Mouse (Mus musculus) urinary bladder, adult 2 months (tissue): ENCODE results near the gene Poldip3. TPM values are rescaled to one million over a fixed set of nuclear protein-coding genes. Genes with fewer than 3 reads are reported as not detected.
A peak's percentile ranks its signal among the peaks of the same experiment; 100 is the strongest.

Experiments used
- DNase-seq: peaks from one replicate; pipeline ENCODE4 v3.0.0; 2022; ENCODE audit warnings: low spot score
- polyA plus RNA-seq: library from polyadenylated mRNA; depleted of rRNA; stranded (reverse); fragments of >200 nt; gene quantifications from 2 replicates; pipeline ENCODE4 v1.2.3, GENCODE M21; 2012; rRNA removed

Poldip3 gene
- 60.9 and 64.6 TPM in 2 replicates for polyA plus RNA-seq

DNA sequence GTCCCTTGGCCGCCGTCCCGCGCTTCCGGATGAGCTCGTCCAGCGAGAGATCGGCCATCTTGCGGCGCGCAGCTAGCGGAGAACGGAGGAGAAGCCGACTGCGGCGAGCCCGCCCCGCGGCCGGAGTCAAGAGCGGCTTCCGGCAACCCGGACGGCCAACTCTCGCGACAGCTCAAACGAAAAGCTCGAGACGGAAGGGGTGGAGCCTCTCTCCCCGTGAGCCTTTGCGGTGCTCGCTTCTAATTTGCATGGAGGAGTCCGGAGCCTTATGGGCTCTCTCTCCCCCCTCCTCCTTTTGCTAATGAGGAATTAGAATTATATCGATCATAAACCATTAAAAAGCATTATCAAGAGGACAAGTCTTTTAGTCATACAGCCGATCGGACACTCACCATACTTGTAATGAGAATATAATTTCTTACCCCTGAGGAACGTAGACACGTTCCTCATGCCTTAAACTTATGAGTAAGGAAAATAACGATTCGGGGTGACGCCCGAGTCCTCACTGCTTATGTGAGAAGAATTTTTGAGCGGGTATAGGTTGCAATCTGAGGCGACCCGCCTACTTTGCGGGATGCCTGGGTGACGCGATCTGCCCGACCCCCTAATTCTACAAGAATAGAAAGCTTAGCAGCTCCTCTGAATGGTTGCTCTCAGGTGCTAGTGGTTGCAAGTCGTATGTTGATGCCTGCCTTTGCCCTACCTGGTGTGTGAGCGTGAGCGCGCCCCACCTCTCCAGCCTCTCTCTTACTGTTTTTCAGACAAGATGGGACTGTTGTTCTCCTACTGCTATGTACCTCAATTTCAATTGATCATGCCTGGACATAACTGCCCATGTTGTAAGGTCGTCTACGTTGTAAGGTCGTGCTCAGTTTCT is at the start of gene Poldip3:
Gene Poldip3, minus strand, starts transcription at position 189 of the 877 bp plus-strand sequence.
- peak; percentile 98 for DNase-seq

- no peak for DNase-seq
Measured at GRCm38 (mm10) chr15:83193413-83193812, 44.2 kb upstream of the Poldip3 start.

DNA sequence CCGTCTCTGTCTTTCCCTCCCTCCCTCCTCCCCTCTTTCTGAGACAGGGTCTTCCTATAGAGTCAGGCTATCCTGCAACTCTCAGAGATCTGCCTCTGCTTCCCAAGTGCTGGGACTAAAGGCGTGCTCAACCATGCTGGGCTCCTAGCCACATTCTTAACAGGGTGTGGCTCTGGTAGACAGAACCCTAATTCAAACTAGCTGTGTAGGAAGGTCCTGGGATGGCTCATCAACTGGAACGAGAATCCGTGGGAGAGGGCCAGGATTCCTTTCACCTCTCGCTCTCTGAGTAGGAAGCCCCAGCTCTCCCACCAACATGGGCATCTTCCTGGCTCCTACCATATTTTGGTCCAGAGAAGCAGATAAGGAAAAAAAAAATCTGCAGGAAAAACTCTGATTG is 33.2 kb upstream of the Poldip3 start:
- peak; percentile 12 for DNase-seq

DNA sequence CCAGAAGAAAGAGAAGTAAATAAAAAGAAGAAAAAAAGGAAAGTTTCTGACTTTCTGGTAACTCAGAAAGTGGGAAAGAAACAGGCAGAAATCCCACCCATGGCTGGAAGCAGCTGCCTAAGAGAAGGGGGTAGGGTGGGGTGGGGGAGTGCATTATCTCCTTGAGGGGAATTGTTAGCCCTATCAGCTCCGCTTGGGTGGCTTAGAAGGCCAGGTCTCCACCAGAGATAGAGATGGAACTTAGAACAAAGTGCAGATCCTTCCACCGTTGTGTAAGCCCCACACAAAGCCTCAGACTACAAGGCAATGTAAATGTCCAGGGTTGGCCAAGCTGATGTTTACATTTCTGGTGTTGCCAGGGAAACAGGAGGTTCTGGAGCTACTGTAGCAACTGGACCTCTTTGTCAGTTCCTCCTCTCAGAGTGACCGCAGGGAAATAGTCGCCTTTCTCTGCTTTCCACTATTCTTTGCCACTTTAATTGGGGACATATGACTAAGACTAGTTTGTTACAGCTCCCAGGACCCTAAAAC is 32.7 kb upstream of the Poldip3 start:
- no peak for DNase-seq

DNA sequence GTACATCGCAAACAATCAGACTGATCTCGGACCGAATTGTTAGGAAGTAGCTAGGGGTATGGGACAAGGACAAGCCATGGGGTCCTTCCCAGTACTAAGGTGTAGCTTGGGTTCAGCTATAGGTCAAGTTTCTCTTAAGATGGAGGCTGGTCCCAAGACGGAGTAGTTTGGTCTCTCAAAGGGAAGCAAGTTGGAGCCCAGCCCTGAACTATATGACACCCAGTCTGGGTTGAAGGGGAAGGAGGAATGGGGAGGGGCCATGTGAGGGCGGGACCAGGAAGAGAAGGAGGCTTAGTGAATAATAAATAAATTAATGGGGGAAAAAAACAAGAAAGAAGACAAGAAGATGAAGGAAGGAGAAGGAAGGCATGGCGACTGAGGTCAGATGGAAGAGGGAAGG is 30.8 kb upstream of the Poldip3 start:
- DNase-seq, result no peak

GRCm38 (mm10) chr15:83176653-83177052 is 27.5 kb upstream of the Poldip3 start:
- peak; percentile 15 for DNase-seq

DNA sequence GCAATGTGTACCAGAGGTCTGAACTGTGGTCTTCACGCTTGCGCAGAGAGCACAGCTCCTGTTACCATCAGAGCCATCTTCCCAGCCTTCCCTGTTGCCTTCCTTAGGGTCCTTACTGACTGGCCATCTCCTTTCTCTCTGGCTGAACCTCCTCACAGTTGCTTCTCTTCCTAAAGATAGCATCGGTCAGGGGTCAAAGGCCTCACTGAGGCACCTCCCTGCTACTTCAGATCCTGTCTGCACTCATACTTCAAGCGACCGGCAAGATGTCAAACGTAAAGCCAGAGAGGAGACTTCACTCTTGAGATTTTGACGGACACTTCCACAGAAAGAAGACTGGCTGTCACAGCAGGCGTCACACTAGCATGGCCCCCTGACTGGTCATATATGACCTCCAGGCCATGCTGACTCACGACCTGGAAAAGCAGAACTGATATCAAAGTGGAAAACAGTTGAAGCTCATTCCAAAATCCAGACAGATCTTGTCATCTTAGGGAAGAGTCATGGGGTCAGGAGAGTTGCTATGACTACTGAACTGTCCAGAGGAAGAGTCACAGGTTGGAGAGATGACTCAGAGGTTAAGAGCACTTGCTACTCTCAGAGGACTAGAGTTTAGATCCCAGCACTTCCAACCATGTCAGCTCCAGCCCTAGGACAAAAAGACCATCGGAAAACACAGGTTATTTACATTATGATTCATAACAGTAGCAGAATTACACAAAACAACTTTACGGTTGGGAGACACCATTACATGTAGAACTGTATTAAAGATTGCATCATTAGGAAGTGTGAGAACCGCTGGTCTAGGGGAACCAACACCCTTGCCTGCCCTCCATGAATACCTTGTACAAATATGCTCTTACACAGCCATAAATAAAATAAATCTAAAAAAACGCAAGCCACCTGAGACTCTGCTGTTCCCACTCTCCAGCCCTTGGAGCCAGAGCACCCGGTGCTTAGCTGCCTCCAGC is 25.0 kb upstream of the Poldip3 start:
- peak; percentile 12 for DNase-seq

DNA sequence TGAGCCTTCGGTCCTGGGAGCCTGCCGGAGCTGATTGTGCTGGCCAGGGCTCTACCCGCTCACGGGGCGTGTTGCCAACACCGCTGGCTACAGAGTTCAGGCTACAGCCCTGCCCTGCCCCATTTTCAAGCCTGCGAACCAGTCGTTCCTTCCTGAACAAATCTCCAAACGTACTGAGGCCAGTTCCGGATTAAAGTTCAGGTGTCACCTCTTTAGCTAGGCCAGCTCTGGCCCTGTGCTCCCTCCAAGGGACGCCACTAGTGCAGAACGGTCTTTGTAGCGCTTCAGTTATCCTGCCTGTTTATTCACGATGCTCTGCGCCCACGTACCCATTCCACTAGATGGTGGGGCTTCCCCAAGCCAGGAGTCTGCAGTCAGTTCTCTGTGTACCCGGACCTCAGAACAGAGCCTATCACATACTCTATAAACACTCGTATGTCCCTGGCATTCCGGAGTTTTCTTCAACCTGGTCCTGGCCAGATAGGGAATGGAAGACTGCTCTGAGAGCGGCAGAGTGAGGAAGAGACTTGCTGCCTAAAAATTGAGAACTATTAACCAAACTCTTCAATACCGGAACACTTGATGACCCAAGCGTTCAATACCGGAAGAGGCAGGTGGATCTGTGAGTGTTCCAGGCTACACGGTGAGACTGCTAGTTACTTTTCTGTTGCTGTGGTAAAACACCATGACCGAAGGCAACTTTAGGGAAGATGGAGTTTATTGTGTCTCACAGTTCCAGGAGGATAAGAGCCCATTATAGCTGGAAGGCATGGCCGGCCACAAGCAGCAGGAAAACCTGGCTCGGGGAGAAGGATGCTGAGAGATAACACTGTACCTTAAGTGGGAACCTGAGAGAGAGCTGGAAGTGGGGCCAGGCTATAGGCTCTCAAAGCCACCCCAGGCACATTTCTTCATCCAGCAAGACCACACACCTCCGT is 23.6 kb upstream of the Poldip3 start, which contains the start of gene Cyb5r3:
Gene Cyb5r3, minus strand, starts transcription at position 101 of the 938 bp plus-strand sequence.
- no peak for DNase-seq

DNA sequence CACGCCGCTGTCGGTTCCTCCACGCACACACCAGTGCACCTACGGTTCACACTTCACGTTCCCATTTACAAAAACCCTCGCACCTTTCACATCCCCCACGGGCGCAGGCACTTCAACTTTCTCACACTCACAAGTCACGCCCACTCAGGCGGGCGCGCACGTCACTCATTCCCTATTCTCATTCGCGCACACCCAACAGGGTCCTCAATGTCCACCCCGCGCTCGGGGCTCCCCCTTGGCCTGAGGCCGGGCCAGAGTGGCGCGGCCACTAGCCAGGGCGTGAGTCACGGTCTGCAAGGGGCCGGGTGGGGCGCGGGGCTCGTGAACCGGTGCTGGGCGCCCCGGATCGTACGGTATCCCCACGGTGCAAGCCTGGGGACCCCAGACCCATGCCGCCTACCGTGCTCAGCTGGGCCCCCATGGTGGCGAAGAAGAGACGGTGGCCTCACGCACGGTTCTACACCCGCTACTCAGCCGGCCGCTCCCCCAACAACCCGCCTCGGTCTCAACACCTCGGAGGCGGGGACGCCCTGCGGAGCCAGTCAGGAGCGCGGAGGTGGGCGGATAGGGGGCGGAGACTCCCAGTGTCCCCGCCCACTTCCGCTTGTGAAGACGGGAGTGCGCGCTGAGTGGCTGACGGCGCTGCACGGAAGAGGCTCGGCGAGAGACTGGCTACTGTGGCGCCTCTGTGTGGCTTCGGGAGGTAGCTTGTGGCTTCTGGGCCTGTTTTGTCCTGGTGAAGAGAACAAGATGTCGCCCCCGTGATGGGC is 22.7 kb upstream of the Poldip3 start:
- DNase-seq, result peak; percentile 92

GRCm38 (mm10) chr15:83170956-83171659 is 21.9 kb upstream of the Poldip3 start:
- peak; percentile 14 for DNase-seq

- peak; percentile 25 for DNase-seq
Measured at GRCm38 (mm10) chr15:83169772-83170722, 20.9 kb upstream of the Poldip3 start.

GRCm38 (mm10) chr15:83168875-83169771 is 19.9 kb upstream of the Poldip3 start:
- peak; percentile 21 for DNase-seq

DNA sequence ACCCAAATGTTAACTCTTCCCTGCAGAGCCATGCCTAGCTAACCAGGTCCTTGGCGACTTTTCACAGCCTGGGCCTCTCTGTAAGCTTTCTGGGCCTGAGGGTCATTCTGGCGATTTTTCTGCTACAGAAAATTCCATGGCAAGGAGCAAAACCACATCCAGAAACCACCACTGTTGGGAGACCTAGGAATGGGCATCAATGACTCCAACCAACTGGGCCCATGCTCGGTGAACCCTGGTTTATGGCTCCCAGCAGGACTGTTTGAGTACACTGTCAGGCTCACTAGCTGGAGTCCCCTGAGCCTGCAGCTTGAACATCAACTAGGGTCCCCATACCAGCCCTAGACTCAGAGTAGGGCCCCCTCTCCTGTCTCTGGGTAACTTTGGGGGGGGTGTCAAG is 19.1 kb upstream of the Poldip3 start:
- peak; percentile 19 for DNase-seq

DNA sequence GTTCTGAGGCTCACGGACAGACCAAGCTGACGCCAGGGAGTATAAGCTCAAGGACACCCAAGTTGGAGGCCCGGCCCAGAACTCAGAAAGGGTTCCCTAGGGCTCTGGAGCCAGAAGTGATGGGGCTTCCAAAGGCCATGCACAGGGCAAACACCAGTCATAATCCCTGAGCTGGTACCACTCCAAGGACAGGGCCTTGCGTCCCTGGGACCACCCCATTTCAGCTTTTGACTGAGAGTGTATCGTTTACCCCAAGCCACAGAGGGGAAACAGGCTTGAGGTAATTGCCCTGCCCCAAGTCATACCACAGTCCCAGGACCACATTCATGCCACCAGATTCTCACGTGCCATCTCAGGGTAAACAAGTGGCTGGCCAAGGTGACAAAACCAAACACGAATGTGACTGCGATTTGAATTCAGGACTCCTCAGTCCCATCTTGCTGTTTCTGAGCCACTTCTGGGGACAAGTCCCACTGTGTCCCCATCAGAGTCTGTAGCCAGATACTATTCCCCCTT is 18.4 kb upstream of the Poldip3 start:
- DNase-seq, result no peak

DNA sequence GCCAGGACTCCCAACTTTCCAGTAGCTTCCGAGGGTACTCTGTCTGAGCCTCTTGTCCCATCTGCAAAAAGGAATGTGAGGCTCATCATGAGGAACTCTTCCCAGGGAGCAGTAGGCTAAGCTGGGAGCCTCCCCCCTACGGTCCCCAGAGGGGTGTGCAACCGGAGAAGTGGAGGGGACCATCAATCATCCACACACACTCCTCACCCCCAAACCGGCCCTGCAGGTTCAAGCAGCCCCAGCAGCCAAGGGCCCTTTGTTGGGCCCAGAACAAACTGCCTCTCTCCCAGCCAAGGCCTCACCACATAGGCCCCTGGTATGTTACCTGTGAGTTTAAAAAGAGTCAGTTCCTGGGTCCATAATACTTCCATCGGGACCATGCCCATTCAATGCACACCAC is 17.9 kb upstream of the Poldip3 start:
- peak; percentile 44 for DNase-seq

- peak; percentile 46 for DNase-seq
Measured at GRCm38 (mm10) chr15:83166642-83167041, 17.5 kb upstream of the Poldip3 start.
